Mouse (Mus musculus): ENCODE data around the gene Ptpra. TPM values are rescaled to one million over a fixed set of nuclear protein-coding genes. Genes with fewer than 3 reads are reported as not detected.
A peak's percentile ranks its signal among the peaks of the same experiment; 100 is the strongest.

The Ptpra gene
- 104 and 105 TPM in 2 replicates for polyA plus RNA-seq (2015; fragmentation: Nextera tagmentation; extraction: Ambion mirVana)

DNA sequence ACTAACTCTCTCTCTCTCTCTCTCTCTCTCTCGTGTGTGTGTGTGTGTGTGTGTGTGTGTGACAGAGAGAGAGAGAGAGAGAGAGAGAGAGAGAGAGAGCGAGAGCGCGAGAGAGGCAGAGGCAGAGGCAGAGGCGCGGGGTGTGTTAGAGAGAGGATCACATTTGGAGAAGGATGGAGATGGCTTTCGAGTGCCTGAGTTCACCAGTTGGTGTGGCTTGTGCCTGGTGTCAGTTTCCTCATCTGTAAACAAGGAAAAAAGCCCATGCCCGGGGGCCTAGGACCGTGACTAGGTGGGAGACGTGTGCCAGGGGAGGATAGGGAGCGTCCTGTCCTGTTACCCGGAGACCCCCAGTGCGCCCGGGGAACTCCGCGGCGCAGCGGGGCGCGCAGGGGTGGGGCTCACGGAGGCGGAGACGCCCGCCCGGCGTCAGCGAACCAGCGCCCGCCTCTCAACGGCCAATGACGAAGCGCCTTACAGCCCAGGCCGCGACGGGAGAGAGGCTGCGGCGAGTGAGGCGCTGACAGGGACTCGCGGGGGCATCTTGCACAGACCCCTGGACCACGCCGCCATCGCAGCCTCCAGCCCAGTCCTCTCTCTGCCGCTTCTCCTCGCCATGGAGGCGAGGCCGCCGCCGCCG, at the start of gene Ptpra:
Ptpra (plus strand) TSS at position 485 of the 640 bp plus-strand sequence.
- Histone ChIP-seq H3K36me3 (0 out of 2 replicates have a peak, but pooled peaks cover 4% of the 10 kb centered on the region), H3K9ac (peak within 1 kb of the TSS; percentile 92), H3K4me1 (peaks cover 29% of the 10 kb centered on the region), H3K4me2 (replicated peaks) (peak within 1 kb of the TSS; percentile 78), H3K9me3 (no peaks in the 10 kb centered on the region), H3K27me3 (peaks cover 12% of the 10 kb centered on the region), H3K4me3 (peak within 1 kb of the TSS; percentile 87), H3K27ac (peak within 1 kb of the TSS; percentile 77)
- ATAC-seq (ENCODE audit: low FRiP score, low read depth) = peak; percentile 97
- under 1% methylated on average over 22 of the region's 50 CpGs for WGBS

GRCm38 (mm10) chr2:130401891-130402290, 48.2 kb upstream of the Ptpra start:
- ATAC-seq (ENCODE audit: low FRiP score, low read depth) = no peak
- H3K27me3 ChIP-seq = no peaks in the 10 kb centered on the region
- 86% methylated on average over 4 of the region's 4 CpGs for WGBS
- H3K9me3 ChIP-seq = no peaks in the 10 kb centered on the region
- no peaks in the 10 kb centered on the region for H3K36me3 ChIP-seq
- H3K27ac ChIP-seq = no peak overlapping the region
- H3K4me2 ChIP-seq (replicated peaks) = no peak overlapping the region
- H3K4me1 ChIP-seq = peaks cover 20% of the 10 kb centered on the region
- H3K9ac ChIP-seq = no peak overlapping the region
- no peak overlapping the region for H3K4me3 ChIP-seq

DNA sequence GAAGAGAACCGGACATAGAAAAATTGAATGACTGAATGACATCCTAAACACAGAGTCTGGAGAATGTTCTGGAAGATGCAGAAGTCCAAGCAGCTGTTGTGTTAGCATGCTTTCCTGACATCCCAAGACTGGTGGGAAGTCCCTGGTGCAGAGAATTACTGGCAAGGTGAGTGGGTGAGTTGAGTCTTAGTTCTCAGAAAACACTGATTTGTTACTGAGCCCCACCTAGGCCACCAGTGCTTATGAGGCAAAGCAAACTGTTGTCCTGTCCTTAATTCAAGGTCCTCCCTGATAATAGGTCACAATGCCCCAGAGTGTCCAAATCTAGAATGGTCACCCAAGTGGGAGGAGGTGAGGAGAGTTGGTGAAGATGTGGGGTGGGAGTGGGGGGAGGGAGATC, 45.1 kb upstream of the Ptpra start, which contains the start of the genes Gm28372 and 1700020A23Rik:
Gm28372 (plus strand) TSS at position 301 of the 400 bp plus-strand sequence.
1700020A23Rik (plus strand) TSS at position 321 of the 400 bp plus-strand sequence.
- H3K27ac ChIP-seq = no peak within 1 kb of the TSS
- H3K9ac ChIP-seq = no peak within 1 kb of the TSS
- WGBS = 91% methylated on average over 1 of the region's 1 CpGs
- H3K4me2 ChIP-seq (replicated peaks) = no peak within 1 kb of the TSS
- H3K27me3 ChIP-seq = no peaks in the 10 kb centered on the region
- no peak for ATAC-seq (ENCODE audit: low FRiP score, low read depth)
- no peaks in the 10 kb centered on the region for H3K36me3 ChIP-seq
- H3K4me1 ChIP-seq = peaks cover 39% of the 10 kb centered on the region
- no peaks in the 10 kb centered on the region for H3K9me3 ChIP-seq
- no peak within 1 kb of the TSS for H3K4me3 ChIP-seq

DNA sequence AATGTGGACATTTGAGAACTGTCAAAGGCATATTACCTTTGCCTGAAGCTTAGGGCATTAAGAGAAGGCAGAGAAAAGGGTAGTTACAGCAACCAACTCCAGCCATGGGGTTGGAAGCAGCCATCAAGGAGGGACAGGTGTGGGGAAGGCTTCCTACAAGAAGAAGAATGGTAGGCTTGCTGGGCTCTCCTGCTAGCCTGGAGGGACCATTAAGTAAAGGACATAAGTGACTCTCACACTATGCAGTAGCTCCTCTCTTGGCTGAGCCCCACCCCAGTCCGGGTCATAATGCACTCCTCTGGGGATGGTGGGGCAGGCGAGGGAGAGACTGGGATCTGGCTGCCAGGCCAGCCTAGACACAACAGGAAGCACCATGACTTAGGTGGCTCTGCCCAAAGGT, 43.9 kb upstream of the Ptpra start, which contains the start of gene Tmem239:
Tmem239 (plus strand) TSS at position 301 of the 400 bp plus-strand sequence.
- H3K9me3 ChIP-seq = no peaks in the 10 kb centered on the region
- no peak within 1 kb of the TSS for H3K4me2 ChIP-seq (replicated peaks)
- no peaks in the 10 kb centered on the region for H3K27me3 ChIP-seq
- H3K9ac ChIP-seq = no peak within 1 kb of the TSS
- no peak within 1 kb of the TSS for H3K27ac ChIP-seq
- H3K4me3 ChIP-seq = no peak within 1 kb of the TSS
- peaks cover 38% of the 10 kb centered on the region for H3K4me1 ChIP-seq
- 77% methylated on average over 2 of the region's 2 CpGs for WGBS
- no peak for ATAC-seq (ENCODE audit: low FRiP score, low read depth)
- H3K36me3 ChIP-seq = no peaks in the 10 kb centered on the region

DNA sequence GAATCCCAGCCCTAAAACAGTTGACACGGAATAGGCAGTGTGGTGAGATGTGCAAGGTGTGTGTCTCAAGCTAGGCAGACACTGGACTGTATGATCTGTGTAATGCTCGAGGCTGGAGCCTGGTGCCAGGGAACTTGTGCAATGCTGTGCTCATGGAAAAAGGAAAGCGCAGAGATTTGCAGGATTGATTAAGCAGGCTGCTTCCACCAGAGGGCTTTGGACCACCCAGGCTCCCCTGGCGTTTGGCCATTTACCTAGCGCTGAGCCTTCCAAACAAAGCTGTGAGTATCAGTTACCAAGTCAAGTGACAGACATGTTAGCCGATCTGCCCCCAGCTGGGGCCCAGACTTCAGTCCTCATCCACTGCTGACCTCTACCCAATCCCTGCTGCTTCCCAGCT, 41.9 kb upstream of the Ptpra start:
- peaks cover 43% of the 10 kb centered on the region for H3K4me1 ChIP-seq
- no peak overlapping the region for H3K4me3 ChIP-seq
- 7% methylated on average over 6 of the region's 6 CpGs for WGBS
- no peak overlapping the region for H3K9ac ChIP-seq
- H3K9me3 ChIP-seq = no peaks in the 10 kb centered on the region
- H3K4me2 ChIP-seq (replicated peaks) = peak overlapping the region; percentile 11
- H3K27ac ChIP-seq = peak overlapping the region; percentile 70; the same call in 1 of the 2 replicates
- no peaks in the 10 kb centered on the region for H3K27me3 ChIP-seq
- ATAC-seq (ENCODE audit: low FRiP score, low read depth) = peak; percentile 44
- no peaks in the 10 kb centered on the region for H3K36me3 ChIP-seq

DNA sequence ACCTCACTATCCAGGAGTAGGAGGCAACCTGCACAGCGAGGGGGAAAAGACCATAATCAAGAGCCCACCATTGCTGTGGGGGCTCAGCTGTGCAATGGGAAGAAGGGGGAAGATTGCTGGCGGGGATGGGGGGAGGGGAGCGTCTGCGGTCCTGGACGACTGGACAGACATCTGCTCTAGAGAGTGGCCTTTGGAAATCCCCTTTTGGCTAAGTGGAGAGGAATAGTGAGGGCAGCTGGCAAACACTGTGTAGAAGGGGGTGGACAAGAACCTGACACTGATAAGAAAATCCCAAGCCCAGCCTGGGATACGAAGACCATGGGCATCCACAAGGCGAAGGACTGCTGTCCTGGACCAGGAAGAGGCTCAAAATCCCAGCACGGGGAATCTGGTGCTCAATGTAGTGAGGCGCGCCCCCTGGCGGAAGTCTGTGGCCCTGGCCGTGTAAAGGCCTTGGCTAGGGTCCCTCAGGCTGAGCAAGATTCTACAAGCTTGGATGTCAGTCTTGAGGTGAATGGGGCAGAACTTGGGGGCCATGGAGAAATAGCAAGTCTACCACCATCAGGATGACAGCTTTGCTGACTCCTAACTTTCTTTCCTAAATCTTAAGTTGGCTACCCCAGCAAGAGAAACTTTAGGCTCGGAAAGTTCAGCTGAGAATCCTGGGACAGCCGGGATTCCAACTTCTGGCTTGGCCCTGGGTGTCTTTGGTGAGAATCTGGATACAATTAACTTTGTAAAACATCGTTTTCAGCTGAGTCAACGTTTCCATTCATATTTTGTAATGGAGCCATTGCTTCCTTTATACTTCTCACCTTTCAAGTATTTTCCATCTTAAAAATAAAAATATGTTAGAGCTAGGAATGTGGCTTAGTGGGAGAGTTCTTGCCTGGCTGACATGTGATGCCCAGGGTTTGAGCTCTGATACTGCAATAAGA, 38.3 kb upstream of the Ptpra start:
- ATAC-seq (ENCODE audit: low FRiP score, low read depth) = peak; percentile 65; the same call in 1 of the 2 replicates
- Histone ChIP-seq H3K4me3 (no peak overlapping the region), H3K27me3 (no peaks in the 10 kb centered on the region), H3K36me3 (no peaks in the 10 kb centered on the region), H3K9ac (no peak overlapping the region), H3K27ac (no peak overlapping the region; the same call in 1 of the 2 replicates), H3K4me2 (replicated peaks) (no peak overlapping the region), H3K4me1 (peaks cover 40% of the 10 kb centered on the region), H3K9me3 (no peaks in the 10 kb centered on the region)
- WGBS = 38% methylated on average over 16 of the region's 16 CpGs

DNA sequence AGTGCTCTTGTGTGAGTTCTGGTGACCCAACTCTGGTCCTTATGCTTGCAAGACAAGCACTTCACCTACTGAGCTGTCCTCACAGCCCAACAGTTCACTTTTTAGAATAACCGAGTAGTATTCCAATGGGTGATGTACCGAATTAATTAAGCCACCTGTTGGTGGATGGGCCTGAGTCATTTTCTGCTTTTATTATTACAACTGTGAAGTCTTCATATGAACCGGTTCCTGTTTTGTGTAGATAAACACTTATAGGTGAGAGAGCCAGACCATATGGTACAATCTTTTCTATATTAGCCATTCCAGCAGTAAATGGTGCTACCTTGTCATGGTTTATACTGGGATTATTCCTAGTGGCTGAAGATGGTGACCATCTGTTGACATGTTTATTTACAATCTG, 37.3 kb upstream of the Ptpra start:
- H3K9me3 ChIP-seq = no peaks in the 10 kb centered on the region
- 85% methylated on average over 3 of the region's 3 CpGs for WGBS
- H3K27me3 ChIP-seq = no peaks in the 10 kb centered on the region
- H3K4me1 ChIP-seq = peaks cover 30% of the 10 kb centered on the region
- H3K4me2 ChIP-seq (replicated peaks) = no peak overlapping the region
- no peak overlapping the region for H3K9ac ChIP-seq
- H3K36me3 ChIP-seq = no peaks in the 10 kb centered on the region
- no peak for ATAC-seq (ENCODE audit: low FRiP score, low read depth)
- no peak overlapping the region for H3K4me3 ChIP-seq
- H3K27ac ChIP-seq = no peak overlapping the region

DNA sequence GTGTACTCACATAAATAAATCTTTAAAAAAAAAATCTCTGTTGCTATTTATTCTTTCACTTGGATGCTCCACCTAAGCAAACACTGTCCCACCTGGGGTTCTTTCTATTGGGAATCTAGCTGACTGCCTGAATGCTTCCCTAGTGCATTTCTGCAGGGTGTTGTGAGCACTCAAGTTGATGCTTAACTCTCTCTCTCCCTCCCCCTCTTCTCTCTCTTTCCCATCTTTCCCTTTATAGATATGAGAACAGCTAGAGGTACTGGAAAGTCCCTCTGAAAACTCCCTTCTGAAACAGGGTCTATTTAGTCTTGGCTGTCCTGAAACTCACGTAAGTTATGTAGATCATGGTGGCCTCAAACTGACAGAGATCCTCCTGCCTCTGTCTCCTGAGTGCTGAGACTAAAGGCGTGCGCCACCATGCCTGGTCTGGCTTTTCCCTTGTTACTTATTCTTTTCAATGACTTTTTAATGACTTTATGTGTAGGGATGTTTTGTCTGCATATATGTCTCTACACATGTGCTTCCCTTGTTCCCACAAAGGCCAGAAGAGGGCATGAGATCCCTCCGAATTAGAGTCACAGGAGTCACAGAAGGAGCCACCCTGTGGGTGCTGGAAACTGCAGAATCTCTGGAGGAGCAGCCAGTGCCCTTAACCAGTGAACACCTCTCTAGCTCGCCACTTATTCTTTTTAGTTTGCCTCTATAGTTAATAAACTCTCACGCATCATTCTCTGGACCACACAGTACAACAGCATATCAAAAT, 35.8 kb upstream of the Ptpra start:
- H3K9ac ChIP-seq = no peak overlapping the region
- no peak for ATAC-seq (ENCODE audit: low FRiP score, low read depth)
- no peak overlapping the region for H3K4me3 ChIP-seq
- no peak overlapping the region for H3K27ac ChIP-seq
- no peaks in the 10 kb centered on the region for H3K27me3 ChIP-seq
- peaks cover 11% of the 10 kb centered on the region for H3K36me3 ChIP-seq
- H3K4me2 ChIP-seq (replicated peaks) = no peak overlapping the region
- H3K4me1 ChIP-seq = peaks cover 15% of the 10 kb centered on the region
- H3K9me3 ChIP-seq = no peaks in the 10 kb centered on the region
- 74% methylated on average over 6 of the region's 6 CpGs for WGBS

DNA sequence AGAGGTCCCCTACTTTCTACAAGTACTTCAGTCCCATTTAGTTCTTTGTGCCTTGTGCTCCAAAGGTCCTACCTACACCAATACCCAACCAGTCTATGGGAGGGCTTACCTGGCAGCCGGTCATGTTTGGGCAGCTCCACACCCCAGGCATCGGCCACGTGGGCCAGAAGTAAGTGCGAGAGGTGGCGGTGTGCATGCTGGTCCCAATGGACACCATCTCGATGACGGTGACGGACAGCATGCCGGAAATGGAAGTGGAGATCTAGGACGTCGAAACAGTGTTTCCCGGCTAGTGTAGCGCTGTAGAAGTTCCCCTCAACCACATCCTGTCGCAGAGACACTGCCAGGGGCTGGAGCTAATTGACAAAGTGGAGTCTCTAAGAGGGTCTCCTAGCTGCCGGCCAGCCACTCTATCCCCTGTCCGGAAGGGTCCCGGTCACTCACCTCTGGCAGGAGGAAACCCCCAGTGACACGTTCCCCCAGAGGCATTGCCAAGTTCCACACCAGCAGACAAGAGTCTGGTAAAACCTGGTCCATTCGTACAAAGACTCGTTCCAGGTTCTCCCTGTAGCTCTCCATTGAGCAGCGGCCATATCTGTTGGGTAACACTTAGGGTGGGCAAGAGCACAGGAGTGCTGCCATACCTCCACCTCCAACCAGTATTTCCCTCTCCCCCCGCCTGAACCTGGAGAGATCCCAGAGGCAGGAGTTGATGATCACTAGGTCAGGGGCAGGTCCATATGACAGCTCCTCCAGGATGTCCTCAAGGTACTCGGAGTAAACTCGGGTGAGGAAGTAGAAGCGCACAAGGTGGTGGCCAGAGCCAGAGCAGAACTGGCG, 28.1 kb upstream of the Ptpra start:
- no peak for ATAC-seq (ENCODE audit: low FRiP score, low read depth)
- no peak overlapping the region for H3K4me2 ChIP-seq (replicated peaks)
- no peaks in the 10 kb centered on the region for H3K9me3 ChIP-seq
- 96% methylated on average over 26 of the region's 26 CpGs for WGBS
- H3K36me3 ChIP-seq = peaks cover 26% of the 10 kb centered on the region
- H3K4me3 ChIP-seq = no peak overlapping the region
- no peaks in the 10 kb centered on the region for H3K27me3 ChIP-seq
- H3K9ac ChIP-seq = no peak overlapping the region
- no peak overlapping the region for H3K27ac ChIP-seq
- H3K4me1 ChIP-seq = peaks cover 30% of the 10 kb centered on the region

GRCm38 (mm10) chr2:130423397-130424125, 26.5 kb upstream of the Ptpra start:
- H3K4me1 ChIP-seq = peaks cover 30% of the 10 kb centered on the region
- WGBS = 14% methylated on average over 49 of the region's 49 CpGs
- peak; percentile 76 for ATAC-seq (ENCODE audit: low FRiP score, low read depth)
- H3K4me2 ChIP-seq (replicated peaks) = peak overlapping the region; percentile 84
- no peaks in the 10 kb centered on the region for H3K27me3 ChIP-seq
- H3K9me3 ChIP-seq = no peaks in the 10 kb centered on the region
- H3K36me3 ChIP-seq = peaks cover 22% of the 10 kb centered on the region
- peak overlapping the region; percentile 90 for H3K9ac ChIP-seq
- H3K27ac ChIP-seq = peak overlapping the region; percentile 93
- peak overlapping the region; percentile 89 for H3K4me3 ChIP-seq
